In the genomic region with DNA sequence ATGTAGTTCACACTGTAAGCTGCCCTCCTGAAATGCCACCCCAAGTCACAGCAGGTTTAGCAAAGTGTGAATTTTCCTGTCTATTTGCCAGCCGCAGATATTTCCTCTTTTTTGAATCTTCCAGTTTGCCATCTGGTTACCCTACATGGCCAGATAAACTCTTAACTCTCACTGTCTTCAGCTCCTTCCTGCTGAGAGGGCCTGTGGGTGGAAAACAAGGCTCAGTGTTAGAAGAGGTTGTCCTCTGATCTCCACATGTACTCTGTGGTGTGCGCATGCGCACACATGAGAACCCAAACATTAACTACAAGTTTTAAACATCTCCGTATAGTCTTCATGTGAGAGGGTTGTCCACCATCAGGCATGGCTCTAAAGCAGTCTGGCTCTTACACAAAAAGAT, we compare ENCODE assay signal across 17 mouse cellular contexts. TPM values are rescaled to one million over a fixed set of nuclear protein-coding genes. Genes with fewer than 3 reads are reported as not detected.
DNase-seq lines count a peak whose midpoint lies in the region; ATAC-seq lines count a peak whose summit lies in the region.
"Had no signal": no experiment of that assay in that cellular context is flagged by ENCODE, and none has a peak within 500 bp of the region (broad histone marks: within the 10 kb centered on the region; RNA-seq: fewer than 3 reads in every experiment).

No protein-coding gene starts in this region.

- WGBS in embryonic facial prominence, embryonic 12.5 days: 90% methylated on average over 4 of the region's 4 CpGs
- 95% methylated on average over 4 of the region's 4 CpGs for WGBS in embryonic facial prominence, embryonic 10.5 days

- DNase-seq in embryonic facial prominence, embryonic 10.5 days (ENCODE audit: low spot score): no peak
- DNase-seq in CD4-positive helper T cell, adult 2 months (ENCODE audit: low read depth, low spot score): peak; percentile 71
- DNase-seq in naive thymus-derived CD4-positive, alpha-beta T cell, adult 2 months (ENCODE audit: low read depth): peak; percentile 82
- DNase-seq in layer of hippocampus, adult 9-10 months (ENCODE audit: low spot score): no peak
- DNase-seq: adrenal gland, adult 2 months; cerebellum, adult 11 months; gastrocnemius, postnatal 25 days; lung, adult 2 months had no signal

- H3K9ac ChIP-seq in embryonic facial prominence, embryonic 12.5 days: no peak overlapping the region
- H3K9ac ChIP-seq: neural tube, embryonic 12.5 days had no signal

- no peaks in the 10 kb centered on the region for H3K36me3 ChIP-seq in embryonic facial prominence, embryonic 12.5 days
- peaks cover 27% of the 10 kb centered on the region for H3K36me3 ChIP-seq in embryonic facial prominence, embryonic 10.5 days (replicated peaks)
- H3K36me3 ChIP-seq: neural tube, embryonic 12.5 days had no signal

- H3K4me3 ChIP-seq in embryonic facial prominence, embryonic 12.5 days: no peak overlapping the region
- no peak overlapping the region for H3K4me3 ChIP-seq in embryonic facial prominence, embryonic 10.5 days
- H3K4me3 ChIP-seq: heart, embryonic 10.5 days; left cerebral cortex, adult 2 months; neural tube, embryonic 12.5 days had no signal

- H3K4me1 ChIP-seq in embryonic facial prominence, embryonic 12.5 days: peaks cover 34% of the 10 kb centered on the region
- peaks cover 33% of the 10 kb centered on the region for H3K4me1 ChIP-seq in embryonic facial prominence, embryonic 10.5 days

- H3K27ac ChIP-seq in embryonic facial prominence, embryonic 12.5 days: 0 out of 2 replicates have a peak overlapping the region, but pooled peaks have one; percentile 23
- H3K27ac ChIP-seq in embryonic facial prominence, embryonic 10.5 days (replicated peaks): no peak overlapping the region
- H3K27ac ChIP-seq: heart, embryonic 10.5 days; left cerebral cortex, adult 2 months; neural tube, embryonic 12.5 days had no signal

- H3K9me3 ChIP-seq in embryonic facial prominence, embryonic 12.5 days: no peaks in the 10 kb centered on the region
- no peaks in the 10 kb centered on the region for H3K9me3 ChIP-seq in embryonic facial prominence, embryonic 10.5 days
- H3K9me3 ChIP-seq: heart, embryonic 10.5 days; neural tube, embryonic 12.5 days had no signal

- no peak overlapping the region for H3K4me2 ChIP-seq in embryonic facial prominence, embryonic 12.5 days (replicated peaks)
- H3K4me2 ChIP-seq: neural tube, embryonic 12.5 days had no signal

- ATAC-seq in embryonic facial prominence, embryonic 12.5 days (ENCODE audit: insufficient number of reproducible peaks, insufficient read depth, low FRiP score, low TSS enrichment): no peak
- ATAC-seq in hematopoietic stem cell, adult 5-6 weeks (replicated peaks in 1 of 2; ENCODE audit: insufficient read depth in 1 of 2, low FRiP score in 2 of 2, low TSS enrichment in 1 of 2, low read depth in 1 of 2, poor library complexity in 2 of 2, severe bottlenecking in 2 of 2): peak; percentile 56 to 86; a peak in 3 of 4 replicates
- ATAC-seq in frontal cortex, adult (ENCODE audit: low TSS enrichment): no peak
- no peak for ATAC-seq in erythroid progenitor cell, adult 5-6 weeks (replicated peaks; ENCODE audit: low FRiP score, poor library complexity, severe bottlenecking)
- ATAC-seq: forebrain, embryonic 14.5 days; intestine, postnatal 0 days had no signal

- H3K27me3 ChIP-seq in embryonic facial prominence, embryonic 12.5 days: no peaks in the 10 kb centered on the region
- no peaks in the 10 kb centered on the region for H3K27me3 ChIP-seq in embryonic facial prominence, embryonic 10.5 days (replicated peaks; ENCODE audit: low read depth, poor library complexity, severe bottlenecking)
- H3K27me3 ChIP-seq: neural tube, embryonic 12.5 days had no signal

RNA-seq across cellular contexts. Expression of a gene that starts 36.1 kb away (rescaled TPM):
- 16.0 and 16.8 TPM in 2 replicates for polyA plus RNA-seq in embryonic facial prominence, embryonic 12.5 days (2016; fragmentation: Nextera tagmentation; extraction: Ambion mirVana)
- 10.1 and 11.0 TPM in 2 replicates for polyA plus RNA-seq in embryonic facial prominence, embryonic 10.5 days (2016; fragmentation: Nextera tagmentation; extraction: Ambion mirVana)
- 6.9 and 8.2 TPM in 2 replicates for total RNA-seq in hematopoietic stem cell, adult 5-6 weeks (2017)
- total RNA-seq in erythroid progenitor cell, adult 5-6 weeks (2015; ENCODE audit: low replicate concordance): 0.72 and 4.2 TPM in 2 replicates
- 0.38 and 2.2 TPM in 2 replicates for total RNA-seq in erythroid progenitor cell, adult 5-6 weeks (2017; ENCODE audit: low replicate concordance)

Comparison
In these comparisons a context has a peak if more than half of its experiments do, and no peak if none do; other contexts are left out.
1. ATAC-seq: peak in hematopoietic stem cell, adult 5-6 weeks (2 of 2); none in embryonic facial prominence, embryonic 12.5 days (single experiment), frontal cortex, adult (single experiment) and erythroid progenitor cell, adult 5-6 weeks (single experiment).
2. DNase-seq: peak in CD4-positive helper T cell, adult 2 months (single experiment) and naive thymus-derived CD4-positive, alpha-beta T cell, adult 2 months (single experiment); none in embryonic facial prominence, embryonic 10.5 days (single experiment) and layer of hippocampus, adult 9-10 months (single experiment).